Mouse (Mus musculus): ENCODE results near the gene Adad2. TPM values are rescaled to one million over a fixed set of nuclear protein-coding genes. Genes with fewer than 3 reads are reported as not detected.

Adad2 gene
- polyA plus RNA-seq, 1 experiment from 2014 or later, result not detected

- 91% methylated on average over 4 of the region's 4 CpGs for WGBS
- Histone ChIP-seq H3K4me2 (replicated peaks; ENCODE audit: low read depth, low read length) (no peak overlapping the region), H3K4me3 (ENCODE audit: low read depth, low read length) (no peak overlapping the region), H3K27me3 (ENCODE audit: control insufficient read depth, insufficient read depth, low read length) (no peaks in the 10 kb centered on the region), H3K27ac (ENCODE audit: low read depth, low read length) (no peak overlapping the region), H3K4me1 (replicated peaks; ENCODE audit: control insufficient read depth, insufficient read depth, low read length) (peaks cover 6% of the 10 kb centered on the region; the same call in 1 of the 2 replicates), H3K36me3 (ENCODE audit: control insufficient read depth, insufficient read depth, low read length) (no peaks in the 10 kb centered on the region), H3K9me3 (ENCODE audit: control insufficient read depth, low read length) (no peaks in the 10 kb centered on the region), H3K9ac (ENCODE audit: low read depth, low read length) (no peak overlapping the region)
- ATAC-seq (ENCODE audit: low FRiP score), result no peak
- DNase-seq (ENCODE audit: low spot score), result no peak
These were observed 24.8 kb downstream of the Adad2 start for GRCm38 (mm10) chr8:119637381-119637780.

GRCm38 (mm10) chr8:119638261-119638660 is 25.7 kb downstream of the Adad2 start:
- Histone ChIP-seq H3K36me3 (ENCODE audit: control insufficient read depth, insufficient read depth, low read length) (no peaks in the 10 kb centered on the region), H3K9me3 (ENCODE audit: control insufficient read depth, low read length) (no peaks in the 10 kb centered on the region), H3K27ac (ENCODE audit: low read depth, low read length) (no peak overlapping the region), H3K4me1 (replicated peaks; ENCODE audit: control insufficient read depth, insufficient read depth, low read length) (peaks cover 6% of the 10 kb centered on the region; the same call in 1 of the 2 replicates), H3K4me2 (replicated peaks; ENCODE audit: low read depth, low read length) (no peak overlapping the region), H3K27me3 (ENCODE audit: control insufficient read depth, insufficient read depth, low read length) (no peaks in the 10 kb centered on the region), H3K9ac (ENCODE audit: low read depth, low read length) (no peak overlapping the region), H3K4me3 (ENCODE audit: low read depth, low read length) (no peak overlapping the region)
- DNase-seq (ENCODE audit: low spot score), result no peak
- WGBS, result 87% methylated on average over 6 of the region's 6 CpGs
- ATAC-seq (ENCODE audit: low FRiP score), result no peak

GRCm38 (mm10) chr8:119639798-119640197 is 27.3 kb downstream of the Adad2 start:
- Histone ChIP-seq H3K36me3 (ENCODE audit: control insufficient read depth, insufficient read depth, low read length) (no peaks in the 10 kb centered on the region), H3K27me3 (ENCODE audit: control insufficient read depth, insufficient read depth, low read length) (no peaks in the 10 kb centered on the region), H3K4me3 (ENCODE audit: low read depth, low read length) (no peak overlapping the region), H3K9me3 (ENCODE audit: control insufficient read depth, low read length) (no peaks in the 10 kb centered on the region), H3K4me1 (replicated peaks; ENCODE audit: control insufficient read depth, insufficient read depth, low read length) (peaks cover 6% of the 10 kb centered on the region; the same call in 1 of the 2 replicates), H3K9ac (ENCODE audit: low read depth, low read length) (no peak overlapping the region), H3K4me2 (replicated peaks; ENCODE audit: low read depth, low read length) (no peak overlapping the region), H3K27ac (ENCODE audit: low read depth, low read length) (no peak overlapping the region)
- ATAC-seq (ENCODE audit: low FRiP score), result no peak
- 80% methylated on average over 7 of the region's 7 CpGs for WGBS
- DNase-seq (ENCODE audit: low spot score), result no peak

GRCm38 (mm10) chr8:119641058-119641457 is 28.5 kb downstream of the Adad2 start:
- Histone ChIP-seq H3K4me3 (ENCODE audit: low read depth, low read length) (no peak overlapping the region), H3K27me3 (ENCODE audit: control insufficient read depth, insufficient read depth, low read length) (no peaks in the 10 kb centered on the region), H3K4me2 (replicated peaks; ENCODE audit: low read depth, low read length) (no peak overlapping the region), H3K9ac (ENCODE audit: low read depth, low read length) (no peak overlapping the region), H3K4me1 (replicated peaks; ENCODE audit: control insufficient read depth, insufficient read depth, low read length) (no peaks in the 10 kb centered on the region), H3K36me3 (ENCODE audit: control insufficient read depth, insufficient read depth, low read length) (no peaks in the 10 kb centered on the region), H3K27ac (ENCODE audit: low read depth, low read length) (no peak overlapping the region), H3K9me3 (ENCODE audit: control insufficient read depth, low read length) (no peaks in the 10 kb centered on the region)
- ATAC-seq (ENCODE audit: low FRiP score), result no peak
- no peak for DNase-seq (ENCODE audit: low spot score)
- WGBS, result 83% methylated on average over 5 of the region's 5 CpGs

GRCm38 (mm10) chr8:119642960-119643359 is 30.4 kb downstream of the Adad2 start:
- Histone ChIP-seq H3K4me3 (ENCODE audit: low read depth, low read length) (no peak overlapping the region), H3K36me3 (ENCODE audit: control insufficient read depth, insufficient read depth, low read length) (no peaks in the 10 kb centered on the region), H3K9ac (ENCODE audit: low read depth, low read length) (no peak overlapping the region), H3K9me3 (ENCODE audit: control insufficient read depth, low read length) (no peaks in the 10 kb centered on the region), H3K4me1 (replicated peaks; ENCODE audit: control insufficient read depth, insufficient read depth, low read length) (no peaks in the 10 kb centered on the region), H3K27me3 (ENCODE audit: control insufficient read depth, insufficient read depth, low read length) (no peaks in the 10 kb centered on the region), H3K27ac (ENCODE audit: low read depth, low read length) (no peak overlapping the region), H3K4me2 (replicated peaks; ENCODE audit: low read depth, low read length) (no peak overlapping the region)
- ATAC-seq (ENCODE audit: low FRiP score) (no peak), DNase-seq (ENCODE audit: low spot score) (no peak)
- WGBS, result 100% methylated on average over 1 of the region's 1 CpGs

- DNase-seq (ENCODE audit: low spot score), result no peak
- no peak overlapping the region for H3K4me2 ChIP-seq (replicated peaks; ENCODE audit: low read depth, low read length)
- no peaks in the 10 kb centered on the region for H3K36me3 ChIP-seq (ENCODE audit: control insufficient read depth, insufficient read depth, low read length)
- H3K27me3 ChIP-seq (ENCODE audit: control insufficient read depth, insufficient read depth, low read length), result no peaks in the 10 kb centered on the region
- no peaks in the 10 kb centered on the region for H3K4me1 ChIP-seq (replicated peaks; ENCODE audit: control insufficient read depth, insufficient read depth, low read length)
- H3K9me3 ChIP-seq (ENCODE audit: control insufficient read depth, low read length), result no peaks in the 10 kb centered on the region
- peak overlapping the region; percentile 67 for H3K27ac ChIP-seq (ENCODE audit: low read depth, low read length)
- 84% methylated on average over 17 of the region's 17 CpGs for WGBS
- no peak overlapping the region for H3K4me3 ChIP-seq (ENCODE audit: low read depth, low read length)
- ATAC-seq (ENCODE audit: low FRiP score), result no peak
- H3K9ac ChIP-seq (ENCODE audit: low read depth, low read length), result no peak overlapping the region
These were observed 31.9 kb downstream of the Adad2 start for GRCm38 (mm10) chr8:119644429-119644960.

GRCm38 (mm10) chr8:119644981-119645597 is 32.5 kb downstream of the Adad2 start:
- H3K4me1 ChIP-seq (replicated peaks; ENCODE audit: control insufficient read depth, insufficient read depth, low read length), result no peaks in the 10 kb centered on the region
- H3K27me3 ChIP-seq (ENCODE audit: control insufficient read depth, insufficient read depth, low read length), result no peaks in the 10 kb centered on the region
- ATAC-seq (ENCODE audit: low FRiP score) (peak; percentile 66; the same call in 1 of the 2 replicates), DNase-seq (ENCODE audit: low spot score) (no peak)
- no peak overlapping the region for H3K4me2 ChIP-seq (replicated peaks; ENCODE audit: low read depth, low read length)
- no peaks in the 10 kb centered on the region for H3K9me3 ChIP-seq (ENCODE audit: control insufficient read depth, low read length)
- H3K36me3 ChIP-seq (ENCODE audit: control insufficient read depth, insufficient read depth, low read length), result no peaks in the 10 kb centered on the region
- H3K9ac ChIP-seq (ENCODE audit: low read depth, low read length), result no peak overlapping the region
- H3K27ac ChIP-seq (ENCODE audit: low read depth, low read length), result peak overlapping the region; percentile 67
- H3K4me3 ChIP-seq (ENCODE audit: low read depth, low read length), result no peak overlapping the region
- WGBS, result 61% methylated on average over 18 of the region's 18 CpGs

- whole genome bisulfite sequencing, result 74% methylated on average over 3 of the region's 3 CpGs
These were observed 33.6 kb downstream of the Adad2 start for GRCm38 (mm10) chr8:119646197-119646596.

GRCm38 (mm10) chr8:119646846-119647245 is 34.3 kb downstream of the Adad2 start:
- no peaks in the 10 kb centered on the region for H3K36me3 ChIP-seq (ENCODE audit: control insufficient read depth, insufficient read depth, low read length)
- no peak for DNase-seq (ENCODE audit: low spot score)
- H3K4me1 ChIP-seq (replicated peaks; ENCODE audit: control insufficient read depth, insufficient read depth, low read length), result no peaks in the 10 kb centered on the region
- H3K9ac ChIP-seq (ENCODE audit: low read depth, low read length), result no peak overlapping the region
- ATAC-seq (ENCODE audit: low FRiP score), result no peak
- no peaks in the 10 kb centered on the region for H3K9me3 ChIP-seq (ENCODE audit: control insufficient read depth, low read length)
- no peaks in the 10 kb centered on the region for H3K27me3 ChIP-seq (ENCODE audit: control insufficient read depth, insufficient read depth, low read length)
- H3K4me3 ChIP-seq (ENCODE audit: low read depth, low read length), result no peak overlapping the region
- 85% methylated on average over 7 of the region's 7 CpGs for WGBS
- no peak overlapping the region for H3K4me2 ChIP-seq (replicated peaks; ENCODE audit: low read depth, low read length)
- no peak overlapping the region for H3K27ac ChIP-seq (ENCODE audit: low read depth, low read length)

More at GRCm38 (mm10) chr8:119646197-119646596, 33.6 kb downstream of the Adad2 start:
- no peak overlapping the region for H3K9ac ChIP-seq (ENCODE audit: low read depth, low read length)
- no peak overlapping the region for H3K4me3 ChIP-seq (ENCODE audit: low read depth, low read length)
- DNase-seq (ENCODE audit: low spot score) (no peak), ATAC-seq (ENCODE audit: low FRiP score) (no peak)
- H3K9me3 ChIP-seq (ENCODE audit: control insufficient read depth, low read length), result no peaks in the 10 kb centered on the region
- no peaks in the 10 kb centered on the region for H3K27me3 ChIP-seq (ENCODE audit: control insufficient read depth, insufficient read depth, low read length)
- no peaks in the 10 kb centered on the region for H3K4me1 ChIP-seq (replicated peaks; ENCODE audit: control insufficient read depth, insufficient read depth, low read length)
- no peaks in the 10 kb centered on the region for H3K36me3 ChIP-seq (ENCODE audit: control insufficient read depth, insufficient read depth, low read length)
- H3K4me2 ChIP-seq (replicated peaks; ENCODE audit: low read depth, low read length), result no peak overlapping the region
- H3K27ac ChIP-seq (ENCODE audit: low read depth, low read length), result no peak overlapping the region

All from hindbrain, embryonic 11.5 days (tissue).